Mouse (Mus musculus): Measurements from ENCODE around the gene Vmn1r135. TPM values are rescaled to one million over a fixed set of nuclear protein-coding genes. Genes with fewer than 3 reads are reported as not detected.

Gene Vmn1r135
- not detected in 2 replicates for polyA plus RNA-seq (2012; rRNA removed; ENCODE audit: low replicate concordance)

GRCm38 (mm10) chr7:21832051-21832450 lies at the start of gene Vmn1r135:
TSS of gene Vmn1r135 (plus strand) at chr7:21832351.

DNA sequence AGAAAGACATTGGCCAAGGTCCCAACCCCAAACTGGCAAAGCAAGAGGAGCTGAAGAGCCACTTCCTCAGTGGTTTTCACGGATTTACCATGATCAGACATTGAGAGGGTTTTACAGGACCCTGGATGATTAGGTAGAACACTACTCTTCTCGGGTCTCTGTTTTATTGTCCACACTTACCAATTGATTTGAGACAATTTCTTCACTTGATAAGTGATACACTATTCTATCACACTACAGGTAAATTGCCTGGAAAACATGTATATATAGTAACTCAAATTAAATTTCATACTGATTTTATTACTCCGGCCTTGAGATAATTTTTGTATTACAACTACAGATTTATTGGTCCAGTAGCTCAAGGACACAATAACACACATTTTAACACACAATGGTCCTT lies 35.5 kb upstream of the Vmn1r135 start, which contains the start of gene Gm4177:
Gene Gm4177 (minus strand): TSS at position 101 of the 400 bp plus-strand sequence.

DNA sequence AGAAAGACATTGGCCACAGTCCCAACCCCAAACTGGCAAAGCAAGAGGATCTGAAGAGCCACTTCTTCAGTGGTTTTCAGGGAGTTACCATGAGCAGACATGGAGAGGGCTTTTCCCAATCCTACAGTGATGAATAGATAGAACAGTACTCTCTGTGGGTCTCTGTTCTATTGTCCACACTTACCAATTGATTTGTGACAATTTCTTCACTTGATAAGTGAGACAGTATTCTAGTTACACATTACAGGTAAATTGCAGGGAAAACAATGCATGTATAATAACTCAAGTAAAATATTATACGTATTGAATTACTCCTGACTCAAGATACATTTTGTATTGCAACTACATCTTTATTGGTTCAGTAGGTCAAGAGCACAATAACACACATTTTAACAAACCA lies 12.0 kb downstream of the Vmn1r135 start, which contains the start of gene Gm5725:
Gene Gm5725 (minus strand): TSS at position 101 of the 400 bp plus-strand sequence.

Other genes with a start within 250 kb of the Vmn1r135 start
- gene Vmn1r132, start 218.3 kb upstream of the Vmn1r135 start, polyA plus RNA-seq (2012; rRNA removed; ENCODE audit: low replicate concordance): not detected in 2 replicates
- gene Gm4175, start 70.9 kb upstream of the Vmn1r135 start, polyA plus RNA-seq (2012; rRNA removed; ENCODE audit: low replicate concordance): not detected in 2 replicates
- not detected in 2 replicates for gene Gm4177, start 35.6 kb upstream of the Vmn1r135 start, polyA plus RNA-seq (2012; rRNA removed; ENCODE audit: low replicate concordance)
- gene Gm5725, start 11.9 kb downstream of the Vmn1r135 start, polyA plus RNA-seq (2012; rRNA removed; ENCODE audit: low replicate concordance): not detected in 2 replicates
- not detected in 2 replicates for gene Gm5891, start 88.9 kb downstream of the Vmn1r135 start, polyA plus RNA-seq (2012; rRNA removed; ENCODE audit: low replicate concordance)
- not detected in 2 replicates for gene Vmn1r137, start 162.2 kb downstream of the Vmn1r135 start, polyA plus RNA-seq (2012; rRNA removed; ENCODE audit: low replicate concordance)
- gene Vmn1r138, start 196.5 kb downstream of the Vmn1r135 start, polyA plus RNA-seq (2012; rRNA removed; ENCODE audit: low replicate concordance): not detected in 2 replicates
- gene Gm6176, start 224.0 kb downstream of the Vmn1r135 start, polyA plus RNA-seq (2012; rRNA removed; ENCODE audit: low replicate concordance): not detected in 2 replicates
- gene Vmn1r139, start 236.7 kb downstream of the Vmn1r135 start, polyA plus RNA-seq (2012; rRNA removed; ENCODE audit: low replicate concordance): not detected in 2 replicates

All from duodenum, adult 2 months (tissue).